Mouse (Mus musculus) B cell, adult (primary cell): Measurements from ENCODE around the gene Grk1. TPM values are rescaled to one million over a fixed set of nuclear protein-coding genes. Genes with fewer than 3 reads are reported as not detected.

ENCODE experiments used
- total RNA-seq: library from RNA; stranded (reverse); gene quantifications from 4 replicates; pipeline ENCODE4 v1.2.4, GENCODE M21; 2023; ENCODE audit not compliant: inconsistent age

Grk1 gene
- not detected in 4 replicates for total RNA-seq

DNA sequence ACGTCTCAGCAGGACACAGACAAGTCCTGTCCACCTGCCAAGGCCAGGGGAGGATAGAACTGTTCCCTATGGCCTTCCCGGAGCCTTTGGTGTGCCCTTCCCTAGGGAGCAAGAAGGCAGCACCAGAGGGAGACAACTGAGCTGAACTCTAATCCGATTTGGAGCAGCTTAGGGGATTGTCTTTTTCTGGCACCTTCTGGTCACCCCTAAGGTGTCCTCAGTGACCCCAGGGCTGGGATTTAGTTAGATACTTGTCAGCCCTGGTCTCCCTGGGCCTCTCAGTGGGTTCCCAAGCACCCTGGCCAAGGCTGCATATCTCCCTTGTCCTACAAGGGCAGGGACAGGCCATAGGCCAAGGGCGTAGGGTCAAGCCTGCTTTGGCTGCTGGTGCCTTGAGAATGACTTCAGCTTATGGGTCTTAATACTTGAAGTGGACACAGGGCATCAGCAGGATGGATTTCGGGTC is at the start of gene Grk1:
Gene Grk1 (plus strand): TSS at position 416 of the 466 bp plus-strand sequence.

GRCm38 (mm10) chr8:13396725-13397124 is 8.2 kb upstream of the Grk1 start, which contains the start of gene Atp4b:
Gene Atp4b (minus strand): TSS chr8:13396825.

DNA sequence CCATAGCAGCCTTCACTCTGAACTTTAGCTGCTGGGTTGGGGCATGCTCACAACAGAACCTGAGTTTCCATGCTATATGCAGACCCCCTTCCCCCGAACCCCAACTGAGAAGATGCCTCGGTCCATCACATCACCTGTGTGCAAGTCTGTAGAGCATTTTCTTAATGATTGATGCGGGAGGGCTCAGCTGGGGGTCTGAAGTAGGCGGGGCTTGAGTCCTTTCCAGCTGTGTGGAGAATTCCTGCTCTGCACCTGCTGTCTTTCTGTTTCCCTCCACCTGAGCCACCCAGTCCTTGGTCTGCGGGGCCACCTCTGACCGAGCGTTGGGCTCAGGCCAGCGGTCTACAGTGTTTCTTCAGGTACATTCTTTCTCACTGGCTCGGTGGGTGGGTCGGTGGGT is 30.0 kb downstream of the Grk1 start, which contains the start of gene Tmem255b:
Gene Tmem255b (plus strand): TSS at position 301 of the 400 bp plus-strand sequence.

Other genes with a start within 250 kb of the Grk1 start
- gene Lamp1, start 245.9 kb upstream of the Grk1 start, total RNA-seq: 138 to 148 TPM (median 140 TPM) in 4 replicates
- gene Grtp1, start 204.5 kb upstream of the Grk1 start, total RNA-seq: not detected in 4 replicates
- gene Adprhl1, start 150.9 kb upstream of the Grk1 start, total RNA-seq: not detected in 4 replicates
- gene Dcun1d2, start 117.0 kb upstream of the Grk1 start, total RNA-seq: 11.8 to 12.9 TPM (median 11.9 TPM) in 4 replicates
- 12.6 to 16.3 TPM (median 14.7 TPM) in 4 replicates for gene Tmco3, start 116.9 kb upstream of the Grk1 start, total RNA-seq
- gene Tfdp1, start 66.3 kb upstream of the Grk1 start, total RNA-seq: 19.7 to 30.6 TPM (median 27.2 TPM) in 4 replicates
- gene Atp4b, start 8.3 kb upstream of the Grk1 start, total RNA-seq: not detected in 4 replicates
- gene Tmem255b, start 30.1 kb downstream of the Grk1 start, total RNA-seq: not detected in 4 replicates
- 0.39 to 0.60 TPM (median 0.51 TPM) in 4 replicates for gene Gas6, start 89.4 kb downstream of the Grk1 start, total RNA-seq
- 5.5 to 9.2 TPM (median 7.3 TPM) in 4 replicates for gene 1700029H14Rik, start 157.4 kb downstream of the Grk1 start, total RNA-seq